Mouse (Mus musculus) activated CD4-positive, CD25-positive, alpha-beta regulatory T cell, adult 4 months (primary cell): ENCODE results near the gene Meltf. TPM values are rescaled to one million over a fixed set of nuclear protein-coding genes. Genes with fewer than 3 reads are reported as not detected.
A peak's percentile ranks its signal among the peaks of the same experiment; 100 is the strongest.
"Not testable (repeated sequence)": the region's sequence is repeated elsewhere in the genome, so short reads cannot be mapped to it uniquely, and the experiment has no call there.

Experiments used
- ATAC-seq: one replicate; pipeline ENCODE4 v1.8.0; 2017
- polyA plus RNA-seq, 2 experiments: library from polyadenylated mRNA; unstranded; fragments of 100-300 nt; shearing (Covaris generic); gene quantifications; one replicate each; pipeline ENCODE4 v1.2.1; 2017

The Meltf gene
- polyA plus RNA-seq, 2 experiments from 2014 or later: not detected

- peak; percentile 42 for ATAC-seq
Measured at GRCm38 (mm10) chr16:31935091-31935979, 56.7 kb downstream of the Meltf start.

DNA sequence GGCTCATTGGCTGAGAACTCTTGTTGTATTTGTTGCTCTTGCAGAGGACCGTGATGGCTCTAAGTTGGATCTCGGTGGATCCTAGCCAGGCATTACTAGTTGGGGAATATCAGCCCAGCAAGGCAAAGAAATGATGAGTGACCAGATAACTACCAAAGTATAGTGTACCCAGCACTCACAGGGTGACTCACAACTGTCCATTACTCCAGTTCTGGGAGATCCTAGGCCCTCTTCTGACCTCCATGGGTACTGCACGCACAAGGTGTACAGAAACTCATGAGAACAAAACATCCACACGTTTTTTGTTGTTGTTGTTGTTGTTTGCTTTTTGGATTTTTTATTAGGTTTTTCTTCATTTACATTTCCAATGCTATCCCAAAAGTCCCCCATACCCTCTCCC, 58.0 kb downstream of the Meltf start:
- ATAC-seq: no peak

GRCm38 (mm10) chr16:31938856-31939255, 60.2 kb downstream of the Meltf start:
- no peak for ATAC-seq

DNA sequence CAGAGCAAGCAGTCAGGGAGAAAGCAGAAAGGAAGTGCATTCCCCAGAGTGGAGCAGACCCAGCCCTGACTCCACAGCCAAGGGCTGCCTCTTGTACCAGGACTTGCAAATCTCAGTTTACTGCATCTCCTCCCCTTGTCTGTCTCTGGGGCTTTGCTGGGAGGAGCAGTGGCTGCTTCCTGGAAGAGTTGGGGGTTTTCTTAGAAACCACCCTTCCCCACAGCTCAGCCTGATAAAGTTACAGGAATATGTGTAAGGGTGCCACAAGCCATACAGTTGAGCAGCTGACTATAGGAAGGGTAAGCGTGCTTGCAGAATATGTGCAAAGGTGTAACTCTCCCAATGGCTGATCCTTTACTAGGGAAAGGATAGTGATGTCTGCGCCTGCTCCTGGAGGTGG, 62.0 kb downstream of the Meltf start:
- ATAC-seq: peak; percentile 38

GRCm38 (mm10) chr16:31943980-31944379, 65.4 kb downstream of the Meltf start:
- ATAC-seq: peak; percentile 52

DNA sequence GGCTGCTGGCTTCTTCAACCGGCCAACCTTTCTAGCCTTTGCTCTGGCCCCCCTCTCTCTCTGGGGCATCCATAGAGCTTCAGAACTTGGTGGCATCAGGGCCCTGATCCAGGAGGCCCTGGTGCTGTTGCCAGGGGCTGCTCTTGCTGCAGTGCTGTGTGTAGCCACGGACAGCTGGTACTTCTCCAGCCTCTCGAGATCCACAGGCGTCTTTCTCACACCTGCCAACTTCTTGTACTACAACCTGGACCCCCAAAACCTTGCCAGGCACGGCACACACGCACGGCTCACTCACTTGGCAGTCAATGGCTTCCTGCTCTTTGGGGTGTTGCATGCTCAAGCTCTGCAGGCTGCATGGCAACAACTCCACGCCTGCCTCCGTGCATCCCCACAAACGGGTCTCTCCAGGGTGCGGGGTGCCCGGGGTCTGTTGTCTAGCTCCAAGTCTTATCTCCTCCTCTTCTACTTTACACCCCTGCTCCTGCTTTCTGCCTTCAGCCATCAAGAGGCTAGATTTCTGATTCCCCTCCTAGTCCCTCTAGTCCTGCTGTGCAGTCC, 66.2 kb downstream of the Meltf start:
- no peak for ATAC-seq

DNA sequence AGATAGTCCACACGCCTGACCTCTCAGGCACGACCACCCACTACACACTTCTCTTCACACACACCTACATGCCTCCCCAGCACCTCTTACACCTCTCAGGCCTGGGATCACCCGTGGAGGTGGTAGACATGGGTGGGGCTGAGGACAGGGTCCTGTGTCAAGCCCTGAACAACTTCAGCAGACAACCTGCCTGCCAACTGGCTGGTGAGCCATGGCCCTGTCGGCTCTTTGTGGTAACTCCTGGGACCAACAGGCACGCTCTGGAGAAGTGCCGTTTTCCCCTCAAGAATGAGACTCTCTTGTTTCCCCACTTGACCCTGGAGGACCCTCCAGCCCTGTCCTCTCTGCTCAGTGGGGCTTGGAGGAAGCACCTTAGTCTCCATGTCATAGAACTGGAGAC, 66.8 kb downstream of the Meltf start:
- no peak for ATAC-seq

GRCm38 (mm10) chr16:31945986-31946385, 67.4 kb downstream of the Meltf start:
- ATAC-seq: not testable (repeated sequence)

GRCm38 (mm10) chr16:31947333-31947732, 68.7 kb downstream of the Meltf start:
- ATAC-seq: no peak

- peak; percentile 18 for ATAC-seq
Measured at GRCm38 (mm10) chr16:31947901-31948316, 69.3 kb downstream of the Meltf start.

GRCm38 (mm10) chr16:31948345-31948774, 69.8 kb downstream of the Meltf start, which contains the start of the genes 0610012G03Rik and Ncbp2:
Gene 0610012G03Rik, minus strand, starts transcription at chr16:31948494.
Gene Ncbp2, plus strand, starts transcription at chr16:31948513.
- peak; percentile 73 for ATAC-seq

Other genes starting within 250 kb of the Meltf start
- 10 to 100 TPM; 20.6 to 29.1 TPM for gene Dlg1, start 215.4 kb upstream of the Meltf start, polyA plus RNA-seq
- gene Pigz, start 55.0 kb downstream of the Meltf start, polyA plus RNA-seq: under 1 TPM; 0.44 to 0.64 TPM
- 1 to 10 TPM; 5.5 to 7.3 TPM for gene 0610012G03Rik, start 69.7 kb downstream of the Meltf start, polyA plus RNA-seq
- 10 to 100 TPM; 32.3 to 38.7 TPM for gene Ncbp2, start 69.7 kb downstream of the Meltf start, polyA plus RNA-seq
- gene Senp5, start 124.5 kb downstream of the Meltf start, polyA plus RNA-seq: 1 to 10 TPM; 9.4 to 9.5 TPM
- gene Pak2, start 200.5 kb downstream of the Meltf start, polyA plus RNA-seq: 10 to 100 TPM; 67.6 to 72.8 TPM
- gene Pigx, start 220.9 kb downstream of the Meltf start, polyA plus RNA-seq: 100 to 1,000 TPM; 138 to 151 TPM
- 10 to 100 TPM; 35.3 to 39.2 TPM for gene Cep19, start 221.0 kb downstream of the Meltf start, polyA plus RNA-seq